Comparison of ENCODE assay signal across 21 mouse cellular contexts in the genomic region with DNA sequence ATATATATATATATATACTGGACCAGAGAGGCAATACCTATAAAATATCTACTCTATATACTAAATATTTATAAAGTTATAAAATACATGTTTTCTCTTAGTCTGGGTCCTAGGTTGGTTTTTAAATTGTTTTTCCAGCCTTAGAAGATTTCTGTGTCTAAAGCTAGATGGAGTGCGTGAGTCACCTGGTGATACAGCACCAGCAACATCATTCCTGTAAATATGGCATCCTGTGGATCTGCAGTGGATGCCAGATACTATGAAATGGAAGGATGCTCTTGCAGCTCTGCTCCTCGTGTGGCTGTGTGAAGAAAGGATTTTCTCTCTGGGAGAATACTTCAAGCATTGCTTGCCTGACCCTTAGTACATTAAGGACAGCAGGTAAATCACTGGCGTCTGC.
"Had no signal": no experiment of that assay in that cellular context is flagged by ENCODE, and none has a peak within 500 bp of the region (broad histone marks: within the 10 kb centered on the region; RNA-seq: fewer than 3 reads in every experiment).

No protein-coding gene starts in this region.

- H3K36me3 ChIP-seq: limb, embryonic 12.5 days; limb, embryonic 15.5 days; lung, embryonic 15.5 days; midbrain, embryonic 12.5 days; neural tube, embryonic 12.5 days; neural tube, embryonic 15.5 days; stomach, embryonic 15.5 days had no signal

- H3K9me3 ChIP-seq: limb, embryonic 12.5 days; limb, embryonic 15.5 days; lung, embryonic 15.5 days; midbrain, embryonic 12.5 days; neural tube, embryonic 12.5 days; neural tube, embryonic 15.5 days; stomach, embryonic 15.5 days had no signal

- H3K27ac ChIP-seq: limb, embryonic 12.5 days; limb, embryonic 15.5 days; liver, embryonic 14.5 days; lung, embryonic 15.5 days; midbrain, embryonic 12.5 days; neural tube, embryonic 12.5 days; neural tube, embryonic 15.5 days; stomach, embryonic 15.5 days had no signal

- H3K27me3 ChIP-seq: limb, embryonic 12.5 days; limb, embryonic 15.5 days; lung, embryonic 15.5 days; midbrain, embryonic 12.5 days; neural tube, embryonic 12.5 days; neural tube, embryonic 15.5 days; stomach, embryonic 15.5 days had no signal

- H3K4me1 ChIP-seq: midbrain, embryonic 12.5 days; neural tube, embryonic 12.5 days; neural tube, embryonic 15.5 days; stomach, embryonic 15.5 days had no signal

- ATAC-seq: liver, postnatal 0 days had no signal

- H3K4me3 ChIP-seq: limb, embryonic 12.5 days; limb, embryonic 15.5 days; lung, embryonic 15.5 days; midbrain, embryonic 12.5 days; neural tube, embryonic 12.5 days; neural tube, embryonic 15.5 days; stomach, embryonic 15.5 days had no signal

- H3K9ac ChIP-seq: limb, embryonic 12.5 days; limb, embryonic 15.5 days; liver, embryonic 14.5 days; liver, postnatal 0 days; lung, embryonic 15.5 days; midbrain, embryonic 12.5 days; neural tube, embryonic 12.5 days; neural tube, embryonic 15.5 days; stomach, embryonic 15.5 days had no signal

- H3K4me2 ChIP-seq: limb, embryonic 15.5 days; liver, embryonic 11.5 days; lung, embryonic 15.5 days; midbrain, embryonic 12.5 days; neural tube, embryonic 12.5 days; neural tube, embryonic 15.5 days; stomach, embryonic 15.5 days had no signal

- DNase-seq: kidney, adult 11 months; kidney, adult 8-10 months; kidney, postnatal 14 days; kidney, postnatal 4 days; left cerebral cortex, postnatal 4 days; liver, postnatal 0 days; lung, postnatal 10 days; lung, postnatal 4 days; right cerebral cortex, adult 18-20 months; right cerebral cortex, postnatal 25 days; spleen, adult 18-20 months; thymus, postnatal 25 days had no signal
